ENCODE assay signal across 8 mouse cellular contexts in the genomic region with DNA sequence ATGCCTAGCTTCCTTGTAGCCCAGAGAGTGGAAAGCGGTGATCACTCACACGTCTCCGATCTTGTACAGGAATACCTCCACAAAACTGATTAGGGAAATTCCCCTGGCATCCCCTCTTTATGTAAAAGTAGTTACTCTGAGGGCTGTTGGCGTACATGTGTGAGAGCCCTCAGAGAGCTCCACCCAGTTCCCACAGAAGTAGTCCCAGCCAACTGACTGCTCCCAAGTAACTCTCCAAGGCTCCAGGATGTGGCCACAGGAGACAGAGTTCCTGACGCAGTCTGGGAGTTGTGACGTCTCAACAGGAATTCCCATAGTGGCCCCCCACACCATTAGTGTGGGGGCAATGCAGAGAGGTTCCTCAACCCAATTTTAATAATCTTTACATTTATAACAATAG. TPM values are rescaled to one million over a fixed set of nuclear protein-coding genes. Genes with fewer than 3 reads are reported as not detected.
A peak's percentile ranks its signal among the peaks of the same experiment; 100 is the strongest.
DNase-seq lines count a peak whose midpoint lies in the region; ATAC-seq and TF ChIP-seq lines count a peak whose summit lies in the region.

No protein-coding gene starts in this region.

- H3K4me1 ChIP-seq in kidney, embryonic 16.5 days (ENCODE audit: insufficient read depth, low read length) = peaks cover 4% of the 10 kb centered on the region; the same call in 1 of the 2 replicates
- H3K4me1 ChIP-seq in embryonic facial prominence, embryonic 15.5 days = 0 out of 2 replicates have a peak, but pooled peaks cover 3% of the 10 kb centered on the region
- peaks cover 5% of the 10 kb centered on the region; the same call in 1 of the 2 replicates for H3K4me1 ChIP-seq in intestine, embryonic 16.5 days (ENCODE audit: control insufficient read depth, insufficient read depth, low read length)

- H3K9me3 ChIP-seq in kidney, embryonic 16.5 days (ENCODE audit: low read length) = no peaks in the 10 kb centered on the region
- no peaks in the 10 kb centered on the region for H3K9me3 ChIP-seq in embryonic facial prominence, embryonic 15.5 days (replicated peaks)
- H3K9me3 ChIP-seq in intestine, embryonic 16.5 days (ENCODE audit: control insufficient read depth, low read length) = no peaks in the 10 kb centered on the region

- ATAC-seq in kidney, embryonic 16.5 days (ENCODE audit: low FRiP score, low TSS enrichment) = peak; percentile 21; the same call in 1 of the 2 replicates
- ATAC-seq in embryonic facial prominence, embryonic 15.5 days (ENCODE audit: insufficient number of reproducible peaks, low FRiP score, low TSS enrichment, low read depth) = no peak; the same call in 1 of the 2 replicates
- ATAC-seq in intestine, embryonic 16.5 days = peak; percentile 45; the same call in 1 of the 2 replicates

- H3K36me3 ChIP-seq in kidney, embryonic 16.5 days (ENCODE audit: insufficient read depth, low read length) = no peaks in the 10 kb centered on the region
- no peaks in the 10 kb centered on the region for H3K36me3 ChIP-seq in embryonic facial prominence, embryonic 15.5 days
- H3K36me3 ChIP-seq in intestine, embryonic 16.5 days (ENCODE audit: control insufficient read depth, insufficient read depth, low read length) = no peaks in the 10 kb centered on the region
- peaks cover 3% of the 10 kb centered on the region for H3K36me3 ChIP-seq in myocyte (ENCODE audit: control insufficient read depth, insufficient read depth)

- TF ChIP-seq POLR2A in myocyte (IDR thresholded peaks at IDR 0.05; ENCODE audit: insufficient read length, low read depth) = no peak

- H3K4me3 ChIP-seq in kidney, embryonic 16.5 days (ENCODE audit: low read length) = peak overlapping the region; percentile 70; the same call in 1 of the 2 replicates
- peak overlapping the region; percentile 70 for H3K4me3 ChIP-seq in embryonic facial prominence, embryonic 15.5 days (replicated peaks)
- no peak overlapping the region for H3K4me3 ChIP-seq in intestine, embryonic 16.5 days (ENCODE audit: low read length)
- peak overlapping the region; percentile 33 for H3K4me3 ChIP-seq in myocyte

- no peak for DNase-seq in kidney, postnatal 14 days
- no peak for DNase-seq in embryo, embryonic 9.5 days (ENCODE audit: extremely low spot score)
- DNase-seq in ovary, postnatal 10 days (ENCODE audit: low spot score) = no peak
- no peak for DNase-seq in yolk sac, embryonic 10.5 days (ENCODE audit: low spot score)

- H3K79me2 ChIP-seq in myocyte (ENCODE audit: control insufficient read depth, insufficient read depth) = no peaks in the 10 kb centered on the region

- WGBS in kidney, embryonic 16.5 days = 38% methylated on average over 6 of the region's 6 CpGs
- WGBS in embryonic facial prominence, embryonic 15.5 days = 35% methylated on average over 6 of the region's 6 CpGs
- WGBS in intestine, embryonic 16.5 days = 49% methylated on average over 6 of the region's 6 CpGs

- H3K9ac ChIP-seq in kidney, embryonic 16.5 days (replicated peaks; ENCODE audit: low read length) = no peak overlapping the region
- no peak overlapping the region for H3K9ac ChIP-seq in embryonic facial prominence, embryonic 15.5 days
- no peak overlapping the region for H3K9ac ChIP-seq in intestine, embryonic 16.5 days (ENCODE audit: low read depth, low read length)

- H3K27ac ChIP-seq in kidney, embryonic 16.5 days (ENCODE audit: low read length) = no peak overlapping the region
- no peak overlapping the region for H3K27ac ChIP-seq in embryonic facial prominence, embryonic 15.5 days (replicated peaks)
- no peak overlapping the region for H3K27ac ChIP-seq in intestine, embryonic 16.5 days (ENCODE audit: low read length)

- H3K27me3 ChIP-seq in kidney, embryonic 16.5 days (ENCODE audit: insufficient read depth, low read length) = no peaks in the 10 kb centered on the region
- H3K27me3 ChIP-seq in embryonic facial prominence, embryonic 15.5 days = no peaks in the 10 kb centered on the region
- H3K27me3 ChIP-seq in intestine, embryonic 16.5 days (replicated peaks; ENCODE audit: control insufficient read depth, insufficient read depth, low read length) = no peaks in the 10 kb centered on the region
- no peaks in the 10 kb centered on the region for H3K27me3 ChIP-seq in myocyte (ENCODE audit: control insufficient read depth, insufficient read depth, insufficient read length)

- peak overlapping the region; percentile 45 for H3ac ChIP-seq in myocyte (ENCODE audit: control insufficient read depth, insufficient read length)

- H3K4me2 ChIP-seq in kidney, embryonic 16.5 days (replicated peaks; ENCODE audit: low read depth, low read length) = peak overlapping the region; percentile 94
- H3K4me2 ChIP-seq in embryonic facial prominence, embryonic 15.5 days (replicated peaks) = peak overlapping the region; percentile 99
- H3K4me2 ChIP-seq in intestine, embryonic 16.5 days (ENCODE audit: low read depth, low read length) = peak overlapping the region; percentile 99; the same call in 1 of the 2 replicates
- H3K4me2 ChIP-seq in myocyte (ENCODE audit: low read depth) = peak overlapping the region; percentile 95

TF ChIP-seq in myocyte, 11 proteins besides CTCF, POLR2A, EP300 and RAD21:
- TF ChIP-seq SRF (IDR thresholded peaks at IDR 0.05; ENCODE audit: control insufficient read depth, insufficient read length, low read depth) (no peak), E2F4 (IDR thresholded peaks at IDR 0.05; ENCODE audit: insufficient read depth) (no peak), TCF12 (IDR thresholded peaks at IDR 0.05; ENCODE audit: insufficient read depth, poor library complexity, severe bottlenecking) (no peak), MAX (IDR thresholded peaks at IDR 0.05; ENCODE audit: low read depth) (no peak), TCF3 (IDR thresholded peaks at IDR 0.05; ENCODE audit: insufficient read length, low read depth) (no peak), MYOG (IDR thresholded peaks at IDR 0.05; ENCODE audit: control insufficient read depth in 1 of 3, insufficient read depth in 1 of 3, insufficient read length in 2 of 3, low read depth in 2 of 3) (no peak), REST (IDR thresholded peaks at IDR 0.05; ENCODE audit: insufficient read depth, insufficient read length) (no peak), USF1 (IDR thresholded peaks at IDR 0.05; ENCODE audit: low read depth) (no peak), MYOD1 (IDR thresholded peaks at IDR 0.05; ENCODE audit: control insufficient read depth in 1 of 3, insufficient read length in 2 of 3, low read depth in 2 of 3) (no peak), POLR2AphosphoS2 (IDR thresholded peaks at IDR 0.05; ENCODE audit: insufficient read length, low read depth) (no peak), CEBPB (IDR thresholded peaks at IDR 0.05; ENCODE audit: insufficient read depth, poor library complexity, severe bottlenecking) (no peak)
TF ChIP-seq in myocyte: peak in this region for 0.

RNA-seq across cellular contexts. Expression of a gene that starts 1.0 kb away (rescaled TPM):
- polyA plus RNA-seq in kidney, embryonic 16.5 days (2015; fragmentation: Nextera tagmentation; extraction: Ambion mirVana) = 2.8 and 4.2 TPM in 2 replicates
- 6.2 and 7.3 TPM in 2 replicates for polyA plus RNA-seq in embryonic facial prominence, embryonic 15.5 days (2015; fragmentation: Nextera tagmentation; extraction: Ambion mirVana)
- 0.94 and 1.0 TPM in 2 replicates for polyA plus RNA-seq in intestine, embryonic 16.5 days (2015; fragmentation: Nextera tagmentation; extraction: Ambion mirVana)
- polyA plus RNA-seq in myocyte (2012; fragmentation: generic; extraction: Trizol) = 2.3 TPM

RNA-seq across cellular contexts. Expression of a gene that starts 31.3 kb away (rescaled TPM):
- 25.8 and 29.1 TPM in 2 replicates for polyA plus RNA-seq in kidney, embryonic 16.5 days (2015; fragmentation: Nextera tagmentation; extraction: Ambion mirVana)
- polyA plus RNA-seq in embryonic facial prominence, embryonic 15.5 days (2015; fragmentation: Nextera tagmentation; extraction: Ambion mirVana) = 5.2 and 6.2 TPM in 2 replicates
- 9.1 and 9.2 TPM in 2 replicates for polyA plus RNA-seq in intestine, embryonic 16.5 days (2015; fragmentation: Nextera tagmentation; extraction: Ambion mirVana)
- polyA plus RNA-seq in myocyte (2012; fragmentation: generic; extraction: Trizol) = 15.5 TPM
